Mouse (Mus musculus) forebrain, embryonic 11.5 days (tissue): ENCODE results near the gene Adm. TPM values are rescaled to one million over a fixed set of nuclear protein-coding genes. Genes with fewer than 3 reads are reported as not detected.

Experiments
- ATAC-seq: fragments of 200-750 bp; cut with Nextera tagmentation; replicated peaks from 2 replicates; pipeline ENCODE4 v1.8.0; 2017; ENCODE audit warnings: moderate TSS enrichment; ENCODE audit not compliant: low FRiP score
- DNase-seq: peaks from one replicate; pipeline ENCODE4 v3.0.0-alpha.2; 2017; ENCODE audit warnings: low spot score
- H3K27ac ChIP-seq: fragments of 300-500 bp; sonication (generic); 2 replicates; pipeline ENCODE4 v1.5.1; 2014; ENCODE audit warnings: low read depth, low read length
- H3K27me3 ChIP-seq: fragments of 300-500 bp; sonication (generic); 2 replicates; pipeline ENCODE4 v1.6.1; 2014; ENCODE audit warnings: mild to moderate bottlenecking, low read length, mixed read lengths; ENCODE audit not compliant: control insufficient read depth, insufficient read depth
- H3K36me3 ChIP-seq: fragments of 300-500 bp; sonication (generic); 2 replicates; pipeline ENCODE4 v1.6.1; 2014; ENCODE audit warnings: mild to moderate bottlenecking, low read length, moderate library complexity, mixed read lengths; ENCODE audit not compliant: control insufficient read depth, insufficient read depth
- H3K4me1 ChIP-seq: fragments of 300-500 bp; sonication (generic); replicated peaks from 2 replicates; pipeline ENCODE4 v1.6.1; 2014; ENCODE audit warnings: low read length, mixed read lengths; ENCODE audit not compliant: control insufficient read depth, insufficient read depth
- H3K4me2 ChIP-seq: fragments of 300-500 bp; sonication (generic); 2 replicates; pipeline ENCODE4 v1.6.1; 2014; ENCODE audit warnings: low read depth, mild to moderate bottlenecking, low read length, moderate library complexity, mixed read lengths; ENCODE audit not compliant: severe bottlenecking
- H3K4me3 ChIP-seq: fragments of 300-500 bp; sonication (generic); 2 replicates; pipeline ENCODE4 v1.5.1; 2014; ENCODE audit warnings: low read depth, low read length
- H3K9ac ChIP-seq: fragments of 300-500 bp; sonication (generic); 2 replicates; pipeline ENCODE4 v1.6.1; 2014; ENCODE audit warnings: low read length
- H3K9me3 ChIP-seq: fragments of 300-500 bp; sonication (generic); 2 replicates; pipeline ENCODE4 v1.6.1; 2016; ENCODE audit warnings: low read length, mixed read lengths; ENCODE audit not compliant: control insufficient read depth
- WGBS: fragments of 180-500 bp; shearing (Covaris S2); extraction: QIAGEN DNeasy Blood & Tissue Kit; methylation state at CpG from one replicate; pipeline ENCODE4 v1.1.7; 2014; 5-methylcytosine and 5-hydroxymethylcytosine counted together
- polyA plus RNA-seq: library from polyadenylated mRNA; unstranded; fragments of >200 nt; fragmentation: Nextera tagmentation; extraction: Ambion mirVana; gene quantifications from 2 replicates; pipeline ENCODE4 v1.2.1, GENCODE M21; 2014

Adm gene
- polyA plus RNA-seq, 1 experiment from 2014 or later: 5.8 TPM

DNA sequence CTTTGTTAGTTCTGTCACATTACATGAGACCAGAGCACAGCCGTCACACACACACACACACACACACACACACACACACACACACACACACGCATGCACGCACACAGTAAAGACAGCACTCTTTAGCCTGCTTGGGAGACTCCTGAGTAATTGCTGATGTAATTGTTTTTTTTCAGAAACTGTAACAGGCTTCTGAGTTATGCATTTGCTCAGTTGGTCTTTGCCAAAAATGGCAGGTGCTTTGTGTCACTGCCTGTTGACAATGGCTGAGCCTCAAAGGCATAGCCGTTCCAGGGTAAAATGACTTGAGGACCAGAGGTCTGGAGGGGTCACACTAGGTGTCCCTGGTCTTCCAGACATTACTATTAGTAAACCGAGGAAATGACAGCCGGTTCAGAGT is 40.8 kb downstream of the Adm start:
- H3K4me3 ChIP-seq: no peak overlapping the region
- H3K4me2 ChIP-seq: no peak overlapping the region
- H3K4me1 ChIP-seq: 0 out of 2 replicates have a peak, but pooled peaks cover 3% of the 10 kb centered on the region
- H3K9me3 ChIP-seq: no peaks in the 10 kb centered on the region
- H3K36me3 ChIP-seq: no peaks in the 10 kb centered on the region
- H3K27me3 ChIP-seq: no peaks in the 10 kb centered on the region
- ATAC-seq (no peak), DNase-seq (no peak)
- WGBS: 67% methylated on average over 6 of the region's 6 CpGs
- H3K27ac ChIP-seq: no peak overlapping the region
- H3K9ac ChIP-seq: no peak overlapping the region

GRCm38 (mm10) chr7:110668756-110669155 is 41.3 kb downstream of the Adm start:
- Histone ChIP-seq H3K4me1 (0 out of 2 replicates have a peak, but pooled peaks cover 3% of the 10 kb centered on the region), H3K27me3 (no peaks in the 10 kb centered on the region), H3K9ac (no peak overlapping the region), H3K4me2 (no peak overlapping the region), H3K27ac (no peak overlapping the region), H3K4me3 (no peak overlapping the region), H3K36me3 (no peaks in the 10 kb centered on the region), H3K9me3 (no peaks in the 10 kb centered on the region)
- DNase-seq: no peak
- no peak for ATAC-seq
- 37% methylated on average over 5 of the region's 5 CpGs for WGBS

DNA sequence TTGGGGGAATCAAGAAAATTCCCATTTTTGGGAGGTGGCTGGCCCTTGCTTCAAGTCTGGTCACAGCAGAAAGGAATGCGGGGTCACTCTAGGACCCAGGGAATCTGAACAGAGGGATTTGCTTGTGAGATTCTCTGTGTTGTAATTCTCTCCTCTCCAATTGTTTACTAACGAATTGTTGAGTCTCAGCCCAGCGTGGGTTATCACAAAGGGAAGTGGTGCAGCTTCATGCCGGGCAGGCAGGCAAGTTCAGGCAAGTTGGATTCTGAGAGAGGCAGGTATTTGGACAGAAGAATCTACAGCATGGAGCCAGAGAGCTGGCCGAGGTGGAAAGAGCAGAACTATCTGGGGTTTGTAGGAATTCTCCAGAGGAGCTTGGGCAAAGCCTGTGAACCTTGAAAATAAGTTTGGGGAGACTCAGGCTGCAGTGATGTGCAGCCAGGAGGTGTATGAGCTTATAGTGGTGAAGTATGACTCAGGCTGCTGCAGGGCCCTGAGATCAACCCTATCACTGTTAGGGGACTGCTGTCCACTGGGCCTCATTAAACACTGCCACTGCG is 43.7 kb downstream of the Adm start:
- H3K36me3 ChIP-seq: no peaks in the 10 kb centered on the region
- H3K9me3 ChIP-seq: no peaks in the 10 kb centered on the region
- 44% methylated on average over 6 of the region's 6 CpGs for WGBS
- H3K4me1 ChIP-seq: 0 out of 2 replicates have a peak, but pooled peaks cover 3% of the 10 kb centered on the region
- no peaks in the 10 kb centered on the region for H3K27me3 ChIP-seq
- no peak overlapping the region for H3K4me3 ChIP-seq
- no peak overlapping the region for H3K27ac ChIP-seq
- DNase-seq: no peak
- no peak overlapping the region for H3K9ac ChIP-seq
- no peak for ATAC-seq
- H3K4me2 ChIP-seq: no peak overlapping the region

Other genes starting within 250 kb of the Adm start
- gene Sbf2, start 12.7 kb upstream of the Adm start, polyA plus RNA-seq: 45.1 and 46.2 TPM in 2 replicates
- 1.6 and 1.9 TPM in 2 replicates for gene Ampd3, start 140.5 kb downstream of the Adm start, polyA plus RNA-seq
- 30.6 and 33.2 TPM in 2 replicates for gene Rnf141, start 216.8 kb downstream of the Adm start, polyA plus RNA-seq
- 2.1 and 2.8 TPM in 2 replicates for gene Lyve1, start 235.6 kb downstream of the Adm start, polyA plus RNA-seq